Mouse (Mus musculus) heart, adult 2 months (tissue): ENCODE data around the gene Vwa2. TPM values are rescaled to one million over a fixed set of nuclear protein-coding genes. Genes with fewer than 3 reads are reported as not detected.

Experiments
- DNase-seq, 2 experiments: peaks; one replicate each; pipeline ENCODE4 v3.0.0; 2021
- H3K27ac ChIP-seq: fragments of 200-600 bp; 2 replicates; pipeline ENCODE4 v1.8.1; 2022
- H3K27me3 ChIP-seq: fragments of 200-500 bp; 2 replicates; pipeline ENCODE4 v1.6.1; 2012; ENCODE audit warnings: mild to moderate bottlenecking, low read length, inconsistent platforms, mixed read lengths; ENCODE audit not compliant: control insufficient read depth, insufficient read depth
- H3K36me3 ChIP-seq: fragments of 200-500 bp; 2 replicates; pipeline ENCODE4 v1.6.1; 2012; ENCODE audit warnings: low read length, inconsistent platforms; ENCODE audit not compliant: control insufficient read depth, insufficient read depth
- H3K4me1 ChIP-seq: fragments of 200-500 bp; 2 replicates; pipeline ENCODE4 v1.6.1; 2011; ENCODE audit warnings: low read length; ENCODE audit not compliant: control insufficient read depth, insufficient read depth
- H3K4me3 ChIP-seq: fragments of 200-600 bp; 2 replicates; pipeline ENCODE4 v1.8.1; 2022
- H3K79me2 ChIP-seq: fragments of 200-500 bp; replicated peaks from 2 replicates; pipeline ENCODE4 v1.6.1; 2012; ENCODE audit warnings: mild to moderate bottlenecking, inconsistent platforms, low read length, moderate library complexity, mixed read lengths; ENCODE audit not compliant: control insufficient read depth, insufficient read depth
- H3K9ac ChIP-seq: fragments of 200-500 bp; 2 replicates; pipeline ENCODE4 v1.6.1; 2012; ENCODE audit warnings: low read depth, mild to moderate bottlenecking, control low read depth, inconsistent platforms, low read length, mixed read lengths
- CTCF ChIP-seq: fragments of 200-600 bp; IDR thresholded peaks from 2 replicates; pipeline ENCODE4 v1.8.1; 2022; ENCODE audit warnings: antibody characterized with exemption, mild to moderate bottlenecking, moderate library complexity
- EP300 ChIP-seq: fragments of 200-500 bp; IDR thresholded peaks from 2 replicates; pipeline ENCODE4 v1.6.1; 2011; ENCODE audit warnings: low read depth, low read length, control low read depth; ENCODE audit not compliant: insufficient read depth
- POLR2A ChIP-seq: fragments of 200-500 bp; IDR thresholded peaks from 2 replicates; pipeline ENCODE4 v1.6.1; 2011; ENCODE audit warnings: mild to moderate bottlenecking, low read depth, low read length, control low read depth; ENCODE audit not compliant: insufficient read depth
- WGBS: fragments of 180-500 bp; shearing (Covaris S2); methylation state at CpG from one replicate; pipeline ENCODE4 v1.1.7; 2018; 5-methylcytosine and 5-hydroxymethylcytosine counted together
- intact Hi-C: fragments of 180-260 bp; cut with DNase I; formaldehyde crosslinking; loops from one replicate; pipeline ENCODE4 v1.15.1; 2025
- polyA plus RNA-seq: library from polyadenylated mRNA; depleted of rRNA; stranded (reverse); fragments of >200 nt; gene quantifications from 2 replicates; pipeline ENCODE4 v1.2.3, GENCODE M21; 2012
- total RNA-seq, 2 experiments: library from RNA; stranded (reverse); gene quantifications; 2 replicates each; pipeline ENCODE4 v1.2.3; 2021

The Vwa2 gene
- total and polyA plus RNA-seq, 3 experiments = not detected

GRCm38 (mm10) chr19:56877364-56877763, 3.3 kb downstream of the Vwa2 start:
- Histone ChIP-seq H3K27ac (no peak overlapping the region), H3K36me3 (no peaks in the 10 kb centered on the region), H3K79me2 (no peaks in the 10 kb centered on the region), H3K27me3 (peaks cover 12% of the 10 kb centered on the region), H3K4me3 (no peak overlapping the region), H3K4me1 (no peaks in the 10 kb centered on the region; the same call in 1 of the 2 replicates), H3K9ac (no peak overlapping the region)
- WGBS = 38% methylated on average over 6 of the region's 6 CpGs
- intact Hi-C loops = no loop called here
- DNase-seq = no peak
- no peak for TF ChIP-seq EP300

DNA sequence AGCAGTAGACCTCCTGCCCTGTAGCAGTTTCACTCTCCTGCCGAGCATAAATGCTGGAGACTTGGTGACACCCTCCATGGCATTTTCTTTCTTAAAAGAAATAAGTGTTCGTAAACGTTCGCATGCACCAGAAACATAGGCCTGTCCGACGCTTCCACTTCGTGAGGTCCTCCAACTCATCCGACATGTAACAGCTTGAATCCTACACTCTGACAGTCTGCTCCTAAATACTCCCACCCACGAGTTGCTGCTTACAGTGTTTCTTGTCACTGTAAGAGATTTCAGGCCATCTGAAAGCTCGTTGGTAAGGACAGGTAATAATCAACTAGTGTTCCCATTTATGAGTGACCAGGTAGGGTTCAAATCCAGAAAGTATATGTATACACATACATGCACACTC, 13.8 kb downstream of the Vwa2 start:
- no peaks in the 10 kb centered on the region for H3K79me2 ChIP-seq
- no peaks in the 10 kb centered on the region for H3K36me3 ChIP-seq
- TF ChIP-seq EP300 (no peak), POLR2A (no peak), CTCF (no peak)
- DNase-seq = no peak
- no peak overlapping the region for H3K4me3 ChIP-seq
- no peaks in the 10 kb centered on the region for H3K4me1 ChIP-seq
- H3K27ac ChIP-seq = no peak overlapping the region
- H3K27me3 ChIP-seq = no peaks in the 10 kb centered on the region
- 85% methylated on average over 10 of the region's 10 CpGs for WGBS
- intact Hi-C loops = no loop called here
- H3K9ac ChIP-seq = no peak overlapping the region

- 78% methylated on average over 5 of the region's 5 CpGs for WGBS
- intact Hi-C loops = no loop called here
These were observed 14.6 kb downstream of the Vwa2 start for GRCm38 (mm10) chr19:56888654-56889053.

DNA sequence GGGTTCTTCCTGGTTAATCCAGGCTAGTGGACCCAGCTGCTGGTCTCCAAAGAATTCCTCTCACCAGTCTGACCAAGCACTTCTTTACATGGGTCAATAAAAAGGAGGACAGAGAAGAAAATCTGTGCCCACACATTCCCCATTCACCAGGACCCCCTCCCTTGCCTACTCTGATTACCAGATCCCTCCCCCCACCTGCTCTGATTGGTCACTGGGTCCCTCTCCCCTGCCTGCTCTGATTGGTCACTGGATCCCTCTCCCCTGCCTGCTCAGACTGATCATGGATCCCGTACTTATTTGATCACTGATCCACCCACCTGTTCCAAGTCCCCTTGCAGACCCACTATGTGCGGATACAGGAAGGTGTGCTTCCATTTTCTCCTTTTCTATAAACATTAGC, 17.4 kb downstream of the Vwa2 start:
- Histone ChIP-seq H3K4me1 (no peaks in the 10 kb centered on the region), H3K36me3 (no peaks in the 10 kb centered on the region), H3K4me3 (no peak overlapping the region), H3K27ac (no peak overlapping the region), H3K9ac (no peak overlapping the region), H3K79me2 (no peaks in the 10 kb centered on the region), H3K27me3 (no peaks in the 10 kb centered on the region)
- intact Hi-C loops = no loop called here
- TF ChIP-seq EP300 (no peak), POLR2A (no peak)
- 59% methylated on average over 2 of the region's 2 CpGs for WGBS
- DNase-seq = no peak

More at GRCm38 (mm10) chr19:56888654-56889053, 14.6 kb downstream of the Vwa2 start:
- Histone ChIP-seq H3K9ac (no peak overlapping the region), H3K27me3 (no peaks in the 10 kb centered on the region), H3K79me2 (no peaks in the 10 kb centered on the region), H3K4me1 (no peaks in the 10 kb centered on the region), H3K36me3 (no peaks in the 10 kb centered on the region), H3K4me3 (no peak overlapping the region), H3K27ac (no peak overlapping the region)
- no peak for DNase-seq
- TF ChIP-seq CTCF = no peak
- no peak for TF ChIP-seq EP300
- no peak for TF ChIP-seq POLR2A

- H3K27ac ChIP-seq = no peak overlapping the region
- H3K9ac ChIP-seq = no peak overlapping the region
- no peaks in the 10 kb centered on the region for H3K79me2 ChIP-seq
- H3K4me3 ChIP-seq = no peak overlapping the region
- DNase-seq = no peak
- no peaks in the 10 kb centered on the region for H3K36me3 ChIP-seq
- no peaks in the 10 kb centered on the region for H3K27me3 ChIP-seq
- intact Hi-C loops = no loop called here
- no peak for TF ChIP-seq CTCF
- TF ChIP-seq EP300 = no peak
- TF ChIP-seq POLR2A = no peak
- 88% methylated on average over 5 of the region's 5 CpGs for WGBS
- no peaks in the 10 kb centered on the region for H3K4me1 ChIP-seq
These were observed 18.5 kb downstream of the Vwa2 start for GRCm38 (mm10) chr19:56892586-56892985.

DNA sequence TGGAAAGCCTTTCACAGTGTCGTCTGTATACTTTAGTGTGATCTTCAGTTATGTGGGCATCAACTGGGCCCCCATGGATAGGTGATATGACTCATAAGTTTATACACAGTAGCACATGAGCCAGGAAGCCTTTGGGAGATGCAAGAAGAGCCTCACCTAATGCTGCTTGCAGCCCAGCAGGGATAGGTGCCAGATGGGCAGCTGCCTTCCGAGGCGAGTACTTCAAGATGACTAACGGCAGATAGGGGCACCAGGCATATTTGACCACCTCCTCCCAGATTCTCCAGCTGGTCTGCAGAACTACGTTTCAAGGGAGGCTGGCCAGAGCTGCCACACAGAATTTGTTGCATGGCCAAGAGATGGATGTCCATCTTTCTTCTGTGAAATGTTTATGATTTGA, 19.3 kb downstream of the Vwa2 start:
- WGBS = 79% methylated on average over 5 of the region's 5 CpGs
- Histone ChIP-seq H3K36me3 (no peaks in the 10 kb centered on the region), H3K4me1 (no peaks in the 10 kb centered on the region), H3K27ac (no peak overlapping the region), H3K27me3 (no peaks in the 10 kb centered on the region), H3K79me2 (no peaks in the 10 kb centered on the region), H3K4me3 (no peak overlapping the region), H3K9ac (no peak overlapping the region)
- no peak for DNase-seq
- intact Hi-C loops = no loop called here
- TF ChIP-seq POLR2A (no peak), EP300 (no peak), CTCF (no peak)
